Mouse (Mus musculus): ENCODE data around the gene Tagln. TPM values are rescaled to one million over a fixed set of nuclear protein-coding genes. Genes with fewer than 3 reads are reported as not detected.
A peak's percentile ranks its signal among the peaks of the same experiment; 100 is the strongest.

Tagln gene
- polyA plus RNA-seq, 1 experiment from 2014 or later, result 5.2 TPM

- no peaks in the 10 kb centered on the region for H3K9me3 ChIP-seq (ENCODE audit: control insufficient read depth, low read length)
- ATAC-seq (ENCODE audit: low read depth), result no peak
- 0 out of 2 replicates have a peak, but pooled peaks cover 4% of the 10 kb centered on the region for H3K4me1 ChIP-seq (ENCODE audit: control insufficient read depth, insufficient read depth, low read length)
- no peak overlapping the region for H3K4me3 ChIP-seq (ENCODE audit: low read depth, low read length)
- no peak overlapping the region for H3K27ac ChIP-seq (ENCODE audit: low read depth, low read length)
- no peak overlapping the region for H3K9ac ChIP-seq (replicated peaks; ENCODE audit: low read depth, low read length)
- H3K27me3 ChIP-seq (ENCODE audit: control insufficient read depth, insufficient read depth, low read length), result no peaks in the 10 kb centered on the region
- WGBS, result 42% methylated on average over 1 of the region's 1 CpGs
- H3K4me2 ChIP-seq (ENCODE audit: low read depth, low read length), result no peak overlapping the region
- peaks cover 59% of the 10 kb centered on the region for H3K36me3 ChIP-seq (ENCODE audit: control insufficient read depth, insufficient read depth, low read length)
These were observed 16.0 kb downstream of the Tagln start for GRCm38 (mm10) chr9:45919895-45920294.

GRCm38 (mm10) chr9:45917041-45917934 lies 18.6 kb downstream of the Tagln start:
- peak overlapping the region; percentile 55; the same call in 1 of the 2 replicates for H3K27ac ChIP-seq (ENCODE audit: low read depth, low read length)
- no peaks in the 10 kb centered on the region for H3K9me3 ChIP-seq (ENCODE audit: control insufficient read depth, low read length)
- peak; percentile 90 for ATAC-seq (ENCODE audit: low read depth)
- H3K4me1 ChIP-seq (ENCODE audit: control insufficient read depth, insufficient read depth, low read length), result 0 out of 2 replicates have a peak, but pooled peaks cover 4% of the 10 kb centered on the region
- no peak overlapping the region for H3K4me3 ChIP-seq (ENCODE audit: low read depth, low read length)
- H3K4me2 ChIP-seq (ENCODE audit: low read depth, low read length), result no peak overlapping the region
- no peaks in the 10 kb centered on the region for H3K27me3 ChIP-seq (ENCODE audit: control insufficient read depth, insufficient read depth, low read length)
- no peak overlapping the region for H3K9ac ChIP-seq (replicated peaks; ENCODE audit: low read depth, low read length)
- H3K36me3 ChIP-seq (ENCODE audit: control insufficient read depth, insufficient read depth, low read length), result peaks cover 72% of the 10 kb centered on the region
- 68% methylated on average over 5 of the region's 5 CpGs for WGBS

DNA sequence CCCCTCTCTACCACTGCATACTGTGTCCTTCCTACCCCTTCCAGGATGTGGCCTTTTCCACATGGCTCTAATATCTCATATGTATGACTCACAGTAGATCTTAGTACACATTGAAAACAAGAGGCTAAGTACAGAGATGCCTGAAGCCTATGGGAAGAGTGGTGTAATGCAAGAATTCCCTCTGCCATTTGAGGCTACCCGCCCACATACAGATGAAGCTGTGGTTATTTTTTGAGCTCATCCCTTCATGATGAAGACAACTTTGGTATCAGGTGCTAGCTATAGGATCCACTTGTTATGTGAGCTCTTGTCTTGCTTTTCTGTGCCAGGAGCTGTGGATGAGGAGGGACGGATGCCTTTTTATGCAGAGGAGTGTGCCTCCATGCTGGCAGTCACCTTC lies 20.2 kb downstream of the Tagln start:
- H3K36me3 ChIP-seq (ENCODE audit: control insufficient read depth, insufficient read depth, low read length), result peaks cover 77% of the 10 kb centered on the region
- no peaks in the 10 kb centered on the region for H3K9me3 ChIP-seq (ENCODE audit: control insufficient read depth, low read length)
- H3K27ac ChIP-seq (ENCODE audit: low read depth, low read length), result no peak overlapping the region
- H3K9ac ChIP-seq (replicated peaks; ENCODE audit: low read depth, low read length), result no peak overlapping the region
- no peak overlapping the region for H3K4me3 ChIP-seq (ENCODE audit: low read depth, low read length)
- no peaks in the 10 kb centered on the region for H3K27me3 ChIP-seq (ENCODE audit: control insufficient read depth, insufficient read depth, low read length)
- 0 out of 2 replicates have a peak, but pooled peaks cover 4% of the 10 kb centered on the region for H3K4me1 ChIP-seq (ENCODE audit: control insufficient read depth, insufficient read depth, low read length)
- no peak for ATAC-seq (ENCODE audit: low read depth)
- 98% methylated on average over 2 of the region's 2 CpGs for WGBS
- no peak overlapping the region for H3K4me2 ChIP-seq (ENCODE audit: low read depth, low read length)

DNA sequence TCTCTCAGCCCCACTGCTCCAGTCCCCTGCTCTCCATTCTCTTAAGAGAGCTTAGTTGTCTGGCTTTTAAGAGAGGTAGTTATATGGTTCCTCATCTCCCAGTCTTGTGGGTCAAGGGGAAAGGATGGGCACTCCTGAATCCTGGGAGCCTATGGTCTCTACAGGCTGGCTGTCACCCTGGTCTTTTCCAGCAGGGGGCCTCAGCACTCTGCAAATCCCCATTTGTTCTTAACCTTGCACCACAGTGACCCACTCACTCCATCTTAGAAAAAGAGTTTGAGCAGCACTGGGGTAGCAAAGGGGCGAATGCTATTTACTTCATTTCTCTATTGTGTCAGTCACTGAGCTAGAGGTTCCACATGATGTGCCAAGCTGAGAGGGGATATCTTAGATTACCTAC lies 24.2 kb downstream of the Tagln start:
- H3K27ac ChIP-seq (ENCODE audit: low read depth, low read length), result no peak overlapping the region
- peaks cover 9% of the 10 kb centered on the region for H3K4me1 ChIP-seq (ENCODE audit: control insufficient read depth, insufficient read depth, low read length)
- no peak overlapping the region for H3K4me2 ChIP-seq (ENCODE audit: low read depth, low read length)
- H3K27me3 ChIP-seq (ENCODE audit: control insufficient read depth, insufficient read depth, low read length), result no peaks in the 10 kb centered on the region
- H3K9ac ChIP-seq (replicated peaks; ENCODE audit: low read depth, low read length), result no peak overlapping the region
- 89% methylated on average over 1 of the region's 1 CpGs for WGBS
- H3K9me3 ChIP-seq (ENCODE audit: control insufficient read depth, low read length), result no peaks in the 10 kb centered on the region
- no peak for ATAC-seq (ENCODE audit: low read depth)
- H3K4me3 ChIP-seq (ENCODE audit: low read depth, low read length), result no peak overlapping the region
- H3K36me3 ChIP-seq (ENCODE audit: control insufficient read depth, insufficient read depth, low read length), result peaks cover 65% of the 10 kb centered on the region

DNA sequence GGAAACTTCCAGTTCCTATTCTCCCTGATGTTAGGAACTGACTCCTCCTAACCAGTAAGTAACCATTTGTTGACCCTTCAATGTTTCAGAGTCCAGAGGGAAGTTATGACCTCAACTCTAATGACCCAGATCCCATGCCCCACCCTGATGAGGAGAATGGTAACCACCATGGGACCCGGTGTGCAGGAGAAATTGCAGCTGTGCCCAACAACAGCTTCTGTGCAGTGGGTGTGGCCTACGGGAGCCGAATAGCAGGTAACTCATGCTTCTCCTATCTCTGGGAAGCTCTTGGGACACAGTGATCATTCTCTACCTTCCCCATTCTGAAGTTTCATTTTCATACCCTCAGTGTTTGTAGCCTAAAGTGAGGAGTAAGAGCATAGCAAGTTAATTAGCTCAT lies 24.9 kb downstream of the Tagln start:
- H3K36me3 ChIP-seq (ENCODE audit: control insufficient read depth, insufficient read depth, low read length), result peaks cover 58% of the 10 kb centered on the region
- no peaks in the 10 kb centered on the region for H3K9me3 ChIP-seq (ENCODE audit: control insufficient read depth, low read length)
- H3K4me3 ChIP-seq (ENCODE audit: low read depth, low read length), result no peak overlapping the region
- H3K4me1 ChIP-seq (ENCODE audit: control insufficient read depth, insufficient read depth, low read length), result peaks cover 9% of the 10 kb centered on the region
- no peak overlapping the region for H3K4me2 ChIP-seq (ENCODE audit: low read depth, low read length)
- no peak overlapping the region for H3K9ac ChIP-seq (replicated peaks; ENCODE audit: low read depth, low read length)
- 92% methylated on average over 3 of the region's 3 CpGs for WGBS
- no peak for ATAC-seq (ENCODE audit: low read depth)
- H3K27me3 ChIP-seq (ENCODE audit: control insufficient read depth, insufficient read depth, low read length), result no peaks in the 10 kb centered on the region
- no peak overlapping the region for H3K27ac ChIP-seq (ENCODE audit: low read depth, low read length)

- Histone ChIP-seq H3K4me1 (ENCODE audit: control insufficient read depth, insufficient read depth, low read length) (peaks cover 17% of the 10 kb centered on the region), H3K27ac (ENCODE audit: low read depth, low read length) (peak overlapping the region; percentile 98), H3K9ac (replicated peaks; ENCODE audit: low read depth, low read length) (peak overlapping the region; percentile 95), H3K4me2 (ENCODE audit: low read depth, low read length) (peak overlapping the region; percentile 66), H3K4me3 (ENCODE audit: low read depth, low read length) (peak overlapping the region; percentile 90), H3K9me3 (ENCODE audit: control insufficient read depth, low read length) (no peaks in the 10 kb centered on the region), H3K27me3 (ENCODE audit: control insufficient read depth, insufficient read depth, low read length) (no peaks in the 10 kb centered on the region), H3K36me3 (ENCODE audit: control insufficient read depth, insufficient read depth, low read length) (peaks cover 34% of the 10 kb centered on the region)
- 0% methylated on average over 19 of the region's 19 CpGs for WGBS
- peak; percentile 33 for ATAC-seq (ENCODE audit: low read depth)
These were observed 28.8 kb downstream of the Tagln start for GRCm38 (mm10) chr9:45907078-45907428.

DNA sequence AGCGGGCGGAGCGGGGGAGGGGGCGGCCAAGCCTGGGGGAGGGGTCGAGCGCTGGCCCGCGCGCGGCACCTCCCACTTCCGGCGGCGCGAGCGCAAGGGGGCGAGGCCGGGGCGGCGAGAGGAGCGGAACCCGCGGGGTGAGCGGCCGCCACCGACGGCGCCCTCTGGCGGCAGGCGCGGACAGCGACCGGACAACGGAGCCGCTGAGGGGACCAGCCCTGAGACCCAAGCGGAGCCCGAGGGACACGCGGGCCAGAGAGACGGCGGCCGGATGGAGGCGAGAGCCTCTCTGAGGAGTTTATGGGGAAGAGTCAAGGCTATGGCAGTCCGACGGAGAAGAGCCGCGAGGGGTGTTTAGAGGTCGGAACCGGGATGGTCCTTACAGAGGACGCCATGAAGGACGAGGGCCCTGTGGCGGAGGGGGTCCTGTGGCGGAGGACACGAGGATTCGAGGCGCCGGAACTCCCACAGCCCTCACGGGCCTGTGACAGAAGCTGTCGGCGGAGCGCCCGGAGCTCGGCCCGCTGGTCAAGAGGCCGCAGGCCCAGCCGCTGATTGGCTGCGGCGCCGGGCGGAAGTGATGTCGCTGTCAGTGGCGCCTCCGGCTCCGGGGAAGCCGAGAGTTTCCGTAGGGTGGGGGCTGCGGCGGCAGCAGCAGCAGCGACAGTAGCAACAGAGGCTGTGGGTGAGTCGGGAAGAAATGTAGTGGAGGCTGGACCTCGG lies 29.3 kb downstream of the Tagln start, which contains the start of the genes Pcsk7 and Rnf214:
Pcsk7 (plus strand) TSS at position 143 of the 723 bp plus-strand sequence.
Rnf214 (minus strand) TSS at position 557 of the 723 bp plus-strand sequence.
- H3K4me1 ChIP-seq (ENCODE audit: control insufficient read depth, insufficient read depth, low read length), result peaks cover 17% of the 10 kb centered on the region
- H3K9me3 ChIP-seq (ENCODE audit: control insufficient read depth, low read length), result no peaks in the 10 kb centered on the region
- H3K4me3 ChIP-seq (ENCODE audit: low read depth, low read length), result peak within 1 kb of the TSS; percentile 90
- peak within 1 kb of the TSS; percentile 95 for H3K9ac ChIP-seq (replicated peaks; ENCODE audit: low read depth, low read length)
- H3K36me3 ChIP-seq (ENCODE audit: control insufficient read depth, insufficient read depth, low read length), result peaks cover 33% of the 10 kb centered on the region
- peak within 1 kb of the TSS; percentile 98 for H3K27ac ChIP-seq (ENCODE audit: low read depth, low read length)
- peak; percentile 95 for ATAC-seq (ENCODE audit: low read depth)
- no peaks in the 10 kb centered on the region for H3K27me3 ChIP-seq (ENCODE audit: control insufficient read depth, insufficient read depth, low read length)
- WGBS, result under 1% methylated on average over 73 of the region's 80 CpGs
- peak within 1 kb of the TSS; percentile 66 for H3K4me2 ChIP-seq (ENCODE audit: low read depth, low read length)

- no peaks in the 10 kb centered on the region for H3K27me3 ChIP-seq (ENCODE audit: control insufficient read depth, insufficient read depth, low read length)
- peaks cover 17% of the 10 kb centered on the region for H3K4me1 ChIP-seq (ENCODE audit: control insufficient read depth, insufficient read depth, low read length)
- peaks cover 27% of the 10 kb centered on the region for H3K36me3 ChIP-seq (ENCODE audit: control insufficient read depth, insufficient read depth, low read length)
- ATAC-seq (ENCODE audit: low read depth), result peak; percentile 50
- WGBS, result 0% methylated on average over 17 of the region's 27 CpGs
- H3K27ac ChIP-seq (ENCODE audit: low read depth, low read length), result peak overlapping the region; percentile 98
- H3K9me3 ChIP-seq (ENCODE audit: control insufficient read depth, low read length), result no peaks in the 10 kb centered on the region
- peak overlapping the region; percentile 90 for H3K4me3 ChIP-seq (ENCODE audit: low read depth, low read length)
- H3K9ac ChIP-seq (replicated peaks; ENCODE audit: low read depth, low read length), result peak overlapping the region; percentile 95
- peak overlapping the region; percentile 66 for H3K4me2 ChIP-seq (ENCODE audit: low read depth, low read length)
These were observed 30.0 kb downstream of the Tagln start for GRCm38 (mm10) chr9:45905811-45906237.
